Mouse (Mus musculus): ENCODE data around the gene Rbak. TPM values are rescaled to one million over a fixed set of nuclear protein-coding genes. Genes with fewer than 3 reads are reported as not detected.
"Not testable (repeated sequence)": the region's sequence is repeated elsewhere in the genome, so short reads cannot be mapped to it uniquely, and the experiment has no call there.

The Rbak gene
- 18.0 and 18.1 TPM in 2 replicates for polyA plus RNA-seq (2016; fragmentation: Nextera tagmentation; extraction: Ambion mirVana)

GRCm38 (mm10) chr5:143180255-143181076 lies at the start of gene Rbak, which contains the start of gene Spdye4b:
Gene Rbak (minus strand): TSS chr5:143180775.
Gene Spdye4b (plus strand): TSS chr5:143181017.
- Histone ChIP-seq H3K4me1 (peaks cover 10% of the 10 kb centered on the region), H3K4me3 (peak within 1 kb of the TSS; percentile 78), H3K27ac (peak within 1 kb of the TSS; percentile 84), H3K4me2 (replicated peaks) (peak within 1 kb of the TSS; percentile 87), H3K9ac (peak within 1 kb of the TSS; percentile 89), H3K36me3 (peaks cover 31% of the 10 kb centered on the region), H3K27me3 (replicated peaks) (no peaks in the 10 kb centered on the region), H3K9me3 (peaks cover 5% of the 10 kb centered on the region; the same call in 1 of the 2 replicates)
- 1% methylated on average over 58 of the region's 58 CpGs for WGBS
- ATAC-seq (ENCODE audit: low FRiP score, low read depth) = peak; percentile 95

- no peak within 1 kb of the TSS for H3K27ac ChIP-seq
- no peak within 1 kb of the TSS for H3K4me2 ChIP-seq (replicated peaks)
- H3K36me3 ChIP-seq = no peaks in the 10 kb centered on the region
- no peaks in the 10 kb centered on the region for H3K27me3 ChIP-seq (replicated peaks)
- ATAC-seq (ENCODE audit: low FRiP score, low read depth) = no peak
- peaks cover 8% of the 10 kb centered on the region for H3K9me3 ChIP-seq
- H3K4me1 ChIP-seq = no peaks in the 10 kb centered on the region
- no peak within 1 kb of the TSS for H3K4me3 ChIP-seq
- H3K9ac ChIP-seq = no peak within 1 kb of the TSS
- 90% methylated on average over 3 of the region's 3 CpGs for WGBS
Observed at GRCm38 (mm10) chr5:143226790-143227189, 46.2 kb upstream of the Rbak start, which contains the start of gene Spdye4a. Gene Spdye4a (minus strand): TSS chr5:143226890.

DNA sequence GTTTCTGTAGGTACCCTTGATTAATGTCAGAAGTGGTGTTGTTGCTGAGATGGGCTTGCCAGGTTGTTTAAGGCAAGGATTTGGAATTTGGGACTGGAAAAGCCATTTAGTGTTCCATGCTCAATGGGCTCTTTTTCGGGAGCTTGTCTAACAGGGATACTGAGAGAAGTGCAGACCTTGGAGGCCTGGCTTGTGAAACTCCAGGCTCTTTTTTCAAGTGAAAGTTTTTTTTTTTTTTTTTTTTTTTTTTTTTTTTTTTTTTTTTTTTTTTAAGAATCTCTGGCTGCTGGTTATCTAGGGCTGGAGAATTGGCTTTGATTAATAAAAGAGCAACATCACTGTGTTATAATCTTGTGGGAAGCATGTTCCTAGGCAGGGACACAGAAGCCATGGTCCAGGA lies 41.7 kb upstream of the Rbak start:
- H3K4me2 ChIP-seq (replicated peaks) = no peak overlapping the region
- no peaks in the 10 kb centered on the region for H3K27me3 ChIP-seq (replicated peaks)
- WGBS = 68% methylated on average over 1 of the region's 1 CpGs
- no peak overlapping the region for H3K27ac ChIP-seq
- H3K9me3 ChIP-seq = no peaks in the 10 kb centered on the region
- no peak overlapping the region for H3K4me3 ChIP-seq
- no peaks in the 10 kb centered on the region for H3K4me1 ChIP-seq
- no peak overlapping the region for H3K9ac ChIP-seq
- ATAC-seq (ENCODE audit: low FRiP score, low read depth) = no peak
- H3K36me3 ChIP-seq = no peaks in the 10 kb centered on the region

- Histone ChIP-seq H3K4me1 (no peaks in the 10 kb centered on the region), H3K9ac (no peak overlapping the region), H3K4me2 (replicated peaks) (no peak overlapping the region), H3K36me3 (no peaks in the 10 kb centered on the region), H3K4me3 (no peak overlapping the region), H3K27ac (no peak overlapping the region), H3K9me3 (no peaks in the 10 kb centered on the region), H3K27me3 (replicated peaks) (no peaks in the 10 kb centered on the region)
- no peak for ATAC-seq (ENCODE audit: low FRiP score, low read depth)
- 81% methylated on average over 5 of the region's 5 CpGs for WGBS
Observed at GRCm38 (mm10) chr5:143220996-143221395, 40.4 kb upstream of the Rbak start.

DNA sequence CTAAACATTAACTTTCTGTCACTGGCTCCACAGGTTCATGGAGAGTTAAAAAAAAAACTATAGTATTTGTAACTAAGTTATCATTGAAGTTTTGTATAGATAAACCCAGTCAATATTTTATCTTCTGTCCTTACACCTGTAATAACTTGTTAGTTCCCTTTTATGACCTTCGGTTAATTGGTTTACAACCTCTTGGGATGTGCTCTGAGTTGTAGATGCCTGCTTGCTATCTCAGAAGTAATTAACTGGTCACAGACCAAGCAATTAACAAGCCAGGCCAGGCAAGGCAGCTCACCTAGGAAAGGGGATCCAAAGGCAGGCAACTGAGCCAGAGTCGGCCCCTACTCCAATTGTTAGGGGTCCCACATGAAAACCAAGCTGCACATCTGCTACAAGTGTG lies 33.3 kb upstream of the Rbak start:
- H3K4me1 ChIP-seq = no peaks in the 10 kb centered on the region
- H3K27ac ChIP-seq = no peak overlapping the region
- no peak overlapping the region for H3K9ac ChIP-seq
- H3K27me3 ChIP-seq (replicated peaks) = no peaks in the 10 kb centered on the region
- no peak overlapping the region for H3K4me3 ChIP-seq
- no peaks in the 10 kb centered on the region for H3K36me3 ChIP-seq
- WGBS = 60% methylated on average over 2 of the region's 2 CpGs
- peaks cover 2% of the 10 kb centered on the region for H3K9me3 ChIP-seq
- ATAC-seq (ENCODE audit: low FRiP score, low read depth) = no peak
- no peak overlapping the region for H3K4me2 ChIP-seq (replicated peaks)

DNA sequence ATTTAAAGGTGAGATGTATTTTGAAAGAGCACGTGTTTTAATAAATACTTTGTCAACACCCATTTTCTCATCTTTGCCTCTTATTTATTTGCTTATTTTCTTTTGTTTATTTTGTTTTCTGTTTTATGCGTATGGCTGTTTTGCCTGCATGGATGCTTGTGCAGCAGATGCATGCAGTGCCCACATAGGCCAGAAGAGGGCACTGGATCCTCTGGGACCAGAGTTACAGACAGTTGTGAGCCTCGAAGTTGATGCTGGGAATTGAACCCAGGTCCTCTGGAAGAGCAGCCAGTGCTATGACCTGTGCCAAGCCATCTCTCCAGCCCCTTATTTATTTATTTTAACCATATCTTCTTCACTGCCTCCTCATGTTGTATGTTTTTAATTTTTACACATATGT lies 24.4 kb upstream of the Rbak start:
- no peak for ATAC-seq (ENCODE audit: low FRiP score, low read depth)
- H3K4me3 ChIP-seq = no peak overlapping the region
- H3K27ac ChIP-seq = no peak overlapping the region
- peaks cover 9% of the 10 kb centered on the region for H3K9me3 ChIP-seq
- no peak overlapping the region for H3K4me2 ChIP-seq (replicated peaks)
- H3K27me3 ChIP-seq (replicated peaks) = no peaks in the 10 kb centered on the region
- H3K4me1 ChIP-seq = no peaks in the 10 kb centered on the region
- WGBS = 77% methylated on average over 3 of the region's 3 CpGs
- no peak overlapping the region for H3K9ac ChIP-seq
- H3K36me3 ChIP-seq = no peaks in the 10 kb centered on the region

DNA sequence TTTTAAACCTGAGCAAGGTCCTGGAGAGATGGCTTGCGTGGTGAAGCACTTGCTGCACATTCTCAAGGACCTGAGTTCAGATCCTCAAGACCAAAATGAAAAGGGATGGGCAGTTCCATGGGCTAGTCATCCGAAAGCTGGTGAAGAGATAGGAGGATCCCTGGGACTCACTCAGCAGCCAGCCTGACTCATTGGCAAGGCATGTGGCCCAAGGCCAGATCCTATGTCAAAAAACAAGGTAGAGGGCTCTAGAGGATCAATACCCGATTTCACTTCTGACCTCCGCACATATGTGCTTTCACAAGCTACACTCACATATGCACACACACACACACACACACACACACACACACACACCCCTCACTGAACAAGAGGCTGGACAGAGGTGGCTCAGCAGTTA lies 15.9 kb upstream of the Rbak start:
- no peaks in the 10 kb centered on the region for H3K27me3 ChIP-seq (replicated peaks)
- H3K9ac ChIP-seq = no peak overlapping the region
- WGBS = 91% methylated on average over 4 of the region's 4 CpGs
- no peaks in the 10 kb centered on the region for H3K4me1 ChIP-seq
- no peaks in the 10 kb centered on the region for H3K9me3 ChIP-seq
- H3K4me3 ChIP-seq = no peak overlapping the region
- no peak overlapping the region for H3K27ac ChIP-seq
- H3K36me3 ChIP-seq = no peaks in the 10 kb centered on the region
- no peak overlapping the region for H3K4me2 ChIP-seq (replicated peaks)
- ATAC-seq (ENCODE audit: low FRiP score, low read depth) = no peak

DNA sequence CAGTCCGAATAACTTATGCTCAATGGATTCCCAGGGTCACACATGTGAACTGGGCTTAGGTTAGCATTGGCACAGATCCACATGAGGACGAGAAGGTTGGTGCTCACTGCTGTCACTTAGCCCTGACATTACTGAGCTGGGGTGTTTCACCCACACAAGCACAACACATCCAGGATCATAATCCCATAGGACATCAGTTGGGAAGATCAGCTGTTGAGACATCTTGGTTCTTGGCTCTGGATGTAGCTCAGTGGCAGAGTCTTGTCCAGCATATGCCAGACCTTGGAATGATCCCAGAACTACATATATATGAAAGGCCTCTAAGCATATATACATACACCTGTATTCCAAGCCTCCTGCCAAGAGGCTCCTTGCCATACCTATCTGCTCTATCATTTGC lies 14.6 kb upstream of the Rbak start:
- WGBS = 87% methylated on average over 2 of the region's 2 CpGs
- Histone ChIP-seq H3K4me3 (no peak overlapping the region), H3K4me2 (replicated peaks) (no peak overlapping the region), H3K36me3 (no peaks in the 10 kb centered on the region), H3K9ac (no peak overlapping the region), H3K27me3 (replicated peaks) (no peaks in the 10 kb centered on the region), H3K9me3 (no peaks in the 10 kb centered on the region), H3K27ac (no peak overlapping the region), H3K4me1 (no peaks in the 10 kb centered on the region)
- ATAC-seq (ENCODE audit: low FRiP score, low read depth) = no peak

DNA sequence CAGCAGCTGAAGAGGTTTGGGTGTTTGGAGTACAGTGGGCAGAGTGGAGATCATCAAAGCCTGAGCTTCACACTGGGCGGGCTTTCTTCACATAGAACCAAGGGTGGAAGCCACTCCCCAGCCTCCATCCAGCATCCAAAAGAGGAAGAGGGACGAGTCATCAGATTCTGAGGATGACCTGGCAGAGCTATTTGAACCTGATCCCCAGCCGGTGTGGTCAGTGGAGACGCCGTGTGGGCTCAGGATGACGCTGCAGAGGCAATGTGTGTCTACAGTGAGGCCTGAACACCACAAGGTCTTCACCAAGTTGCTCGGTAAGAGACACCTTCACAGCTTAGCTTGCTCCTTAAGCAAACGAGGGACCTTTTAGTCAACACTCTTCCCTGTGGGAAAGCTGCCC lies 14.2 kb upstream of the Rbak start:
- H3K9me3 ChIP-seq; H3K36me3 ChIP-seq; H3K27ac ChIP-seq; ATAC-seq (ENCODE audit: low FRiP score, low read depth); H3K9ac ChIP-seq; H3K4me3 ChIP-seq; H3K27me3 ChIP-seq (replicated peaks); H3K4me1 ChIP-seq; H3K4me2 ChIP-seq (replicated peaks): not testable (repeated sequence)
- 72% methylated on average over 8 of the region's 8 CpGs for WGBS

DNA sequence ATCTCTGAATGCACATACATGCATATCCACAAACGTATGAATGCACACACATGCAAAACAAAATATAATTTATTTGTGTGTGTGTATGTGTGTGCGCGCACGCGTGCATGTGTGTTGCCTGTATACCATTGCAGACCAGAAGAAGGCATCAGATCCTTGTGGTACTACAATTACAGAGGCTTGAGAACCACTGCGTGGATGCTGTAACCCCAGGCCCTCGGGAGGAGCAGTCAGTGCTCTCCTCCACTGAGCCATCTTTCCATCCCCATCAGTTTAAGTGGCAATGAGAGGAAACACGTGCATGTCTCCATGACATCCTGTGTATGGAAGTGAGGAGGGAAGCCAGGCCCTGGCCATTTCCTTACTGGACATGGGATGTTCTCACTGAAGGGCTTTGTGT lies 12.2 kb upstream of the Rbak start:
- no peaks in the 10 kb centered on the region for H3K36me3 ChIP-seq
- H3K4me2 ChIP-seq (replicated peaks) = no peak overlapping the region
- no peaks in the 10 kb centered on the region for H3K27me3 ChIP-seq (replicated peaks)
- no peak overlapping the region for H3K27ac ChIP-seq
- H3K4me3 ChIP-seq = no peak overlapping the region
- ATAC-seq (ENCODE audit: low FRiP score, low read depth) = no peak
- no peak overlapping the region for H3K9ac ChIP-seq
- WGBS = 90% methylated on average over 8 of the region's 8 CpGs
- no peaks in the 10 kb centered on the region for H3K4me1 ChIP-seq
- H3K9me3 ChIP-seq = no peaks in the 10 kb centered on the region

GRCm38 (mm10) chr5:143188014-143188413 lies 7.4 kb upstream of the Rbak start:
- H3K4me2 ChIP-seq (replicated peaks); H3K4me1 ChIP-seq; H3K4me3 ChIP-seq; H3K9ac ChIP-seq; H3K27me3 ChIP-seq (replicated peaks); H3K27ac ChIP-seq; H3K36me3 ChIP-seq; ATAC-seq (ENCODE audit: low FRiP score, low read depth); H3K9me3 ChIP-seq: not testable (repeated sequence)
- 95% methylated on average over 1 of the region's 1 CpGs for WGBS

- H3K4me1 ChIP-seq = peaks cover 10% of the 10 kb centered on the region
- H3K36me3 ChIP-seq = peaks cover 43% of the 10 kb centered on the region
- no peak overlapping the region for H3K4me3 ChIP-seq
- peak overlapping the region; percentile 87 for H3K4me2 ChIP-seq (replicated peaks)
- H3K27ac ChIP-seq = no peak overlapping the region
- 0 out of 2 replicates have a peak overlapping the region, but pooled peaks have one; percentile 0 for H3K9ac ChIP-seq
- H3K27me3 ChIP-seq (replicated peaks) = no peaks in the 10 kb centered on the region
- no peak for ATAC-seq (ENCODE audit: low FRiP score, low read depth)
- WGBS = 41% methylated on average over 6 of the region's 6 CpGs
- peaks cover 5% of the 10 kb centered on the region; the same call in 1 of the 2 replicates for H3K9me3 ChIP-seq
Observed at GRCm38 (mm10) chr5:143179179-143179578, 1.4 kb downstream of the Rbak start.

All from neural tube, embryonic 12.5 days (tissue).